Mouse (Mus musculus): ENCODE measurements around the gene Zbtb7b. TPM values are rescaled to one million over a fixed set of nuclear protein-coding genes. Genes with fewer than 3 reads are reported as not detected.

The Zbtb7b gene
- total and polyA plus RNA-seq, 3 experiments: 11.9 to 34.2 (median 27.6) TPM

DNA sequence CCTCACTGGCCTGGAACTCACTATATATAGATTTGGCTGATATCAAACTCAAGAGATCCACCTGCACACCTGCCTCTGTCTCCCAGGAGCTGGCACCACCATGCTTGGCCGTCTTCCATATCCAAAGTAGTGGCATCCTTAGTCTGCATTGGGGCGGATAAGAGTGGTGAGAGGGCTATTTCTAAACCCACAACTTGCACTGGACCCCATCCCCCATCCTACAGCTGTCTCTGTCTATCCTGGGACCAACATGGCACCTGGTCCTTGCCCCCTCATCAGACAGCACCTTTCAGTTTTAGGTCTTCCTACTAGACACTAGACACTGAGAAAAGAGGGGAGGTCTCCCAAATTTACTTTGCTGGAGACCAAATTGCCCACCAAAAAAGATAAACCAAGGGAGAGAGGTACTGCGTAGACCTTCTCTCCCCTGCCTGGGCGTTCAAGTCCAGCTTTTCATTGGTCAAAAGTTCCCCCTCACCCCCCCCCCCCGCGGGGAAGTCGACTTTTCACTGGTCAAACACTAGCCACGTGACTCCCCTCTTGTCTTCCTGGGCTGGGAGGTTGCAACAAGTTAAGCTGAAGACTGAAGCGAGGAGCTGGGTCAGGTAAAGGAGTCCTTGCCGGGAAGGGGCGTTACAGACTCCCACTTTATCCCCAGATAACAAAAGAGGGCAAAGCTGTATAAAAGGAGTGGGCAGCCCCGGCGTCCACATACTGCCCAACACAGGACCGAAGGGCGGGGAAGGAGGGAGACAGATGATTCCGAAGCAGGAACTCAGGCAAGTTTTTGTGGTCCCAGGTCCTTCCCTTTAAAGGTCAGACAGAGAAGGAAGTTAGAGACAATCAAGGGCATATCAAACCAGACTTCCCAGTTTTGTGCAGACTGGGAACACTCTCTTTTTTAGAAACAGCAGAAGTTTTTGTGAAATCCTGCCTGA lies 41.9 kb upstream of the Zbtb7b start, which contains the start of gene Pbxip1:
TSS of gene Pbxip1 (plus strand) at position 531 of the 938 bp plus-strand sequence.
- peak; percentile 75 for TF ChIP-seq CHD2 (IDR thresholded peaks at IDR 0.05; ENCODE audit: low read length)
- peak; percentile 71; the same call in 1 of the 2 replicates for TF ChIP-seq ELF1 (IDR thresholded peaks at IDR 0.05; ENCODE audit: low read depth, low read length)
- no peak; the same call in 1 of the 2 replicates for TF ChIP-seq HCFC1 (IDR thresholded peaks at IDR 0.05; ENCODE audit: low read depth, low read length)
- TF ChIP-seq NELFE (IDR thresholded peaks at IDR 0.05; ENCODE audit: low read depth, low read length): peak; percentile 62
- TF ChIP-seq USF2 (conservative IDR thresholded peaks at IDR 0.05; ENCODE audit: low read depth, low read length): peak; percentile 88
- TF ChIP-seq BHLHE40 (IDR thresholded peaks at IDR 0.05; ENCODE audit: low read depth, low read length): peak; percentile 58; the same call in 1 of the 2 replicates
- peak; percentile 77 for TF ChIP-seq MXI1 (IDR thresholded peaks at IDR 0.05; ENCODE audit: low read depth, low read length)
- TF ChIP-seq TCF12 (IDR thresholded peaks at IDR 0.05; ENCODE audit: low read depth, low read length): peak; percentile 52
- peak; percentile 61; the same call in 1 of the 2 replicates for TF ChIP-seq POLR2AphosphoS2 (IDR thresholded peaks at IDR 0.05; ENCODE audit: low read depth, low read length)
- no peak for TF ChIP-seq KAT2A (IDR thresholded peaks at IDR 0.05; ENCODE audit: insufficient replicate concordance, low read length)
- TF ChIP-seq TBP (conservative IDR thresholded peaks at IDR 0.05; ENCODE audit: low read depth, low read length): peak; percentile 51; the same call in 1 of the 2 replicates
- peak; percentile 93 for TF ChIP-seq USF1 (IDR thresholded peaks at IDR 0.05; ENCODE audit: low read depth, low read length)
- peak; percentile 77 for TF ChIP-seq SIN3A (IDR thresholded peaks at IDR 0.05; ENCODE audit: low read length)
- peak; percentile 92 for TF ChIP-seq MAX (IDR thresholded peaks at IDR 0.05; ENCODE audit: low read length)
- TF ChIP-seq UBTF (IDR thresholded peaks at IDR 0.05; ENCODE audit: low read depth, low read length): no peak
- no peak for TF ChIP-seq GABPA (IDR thresholded peaks at IDR 0.05; ENCODE audit: insufficient replicate concordance, low read depth, low read length)
- peak; percentile 78 for TF ChIP-seq POLR2A (IDR thresholded peaks at IDR 0.05; ENCODE audit: low read depth, low read length)
- TF ChIP-seq CHD1 (IDR thresholded peaks at IDR 0.05; ENCODE audit: low read depth, low read length): peak; percentile 84; the same call in 1 of the 2 replicates
- TF ChIP-seq SMC3 (IDR thresholded peaks at IDR 0.05; ENCODE audit: low read depth, low read length): no peak
- TF ChIP-seq MAZ (IDR thresholded peaks at IDR 0.05; ENCODE audit: low read depth, low read length): peak; percentile 71; the same call in 1 of the 2 replicates
- TF ChIP-seq ZMIZ1 (IDR thresholded peaks at IDR 0.05; ENCODE audit: low read depth, low read length): peak; percentile 55; the same call in 1 of the 2 replicates
- peaks cover 9% of the 10 kb centered on the region for H3K79me2 ChIP-seq (replicated peaks; ENCODE audit: control insufficient read depth, extremely low read depth, insufficient read depth, poor library complexity, severe bottlenecking)
- H3K36me3 ChIP-seq (replicated peaks in 1 of 2; ENCODE audit: control insufficient read depth in 1 of 2, insufficient read depth in 1 of 2, low read length in 1 of 2): peaks cover 38 to 65% of the 10 kb centered on the region in 2 experiments
- H3K9me3 ChIP-seq (replicated peaks; ENCODE audit: low read length): no peaks in the 10 kb centered on the region
- no peaks in the 10 kb centered on the region for H3K27me3 ChIP-seq (replicated peaks)
- H3K9ac ChIP-seq (ENCODE audit: insufficient read depth, low read depth): peak within 1 kb of the TSS; percentile 93
- in situ Hi-C loops (cut with MboI; ENCODE audit: low pct_ligation_motif_present, low pct_unique_long_range_greater_than_20kb, low sequenced_read_pairs) (no loop called here), dilution Hi-C loops (cut with MboI; ENCODE audit: extremely low pct_ligation_motif_present, extremely low pct_unique_long_range_greater_than_20kb, low sequenced_read_pairs) (no loop called here)
- DNase-seq (ENCODE audit: extremely low read depth): peak; percentile 87
- H3K4me2 ChIP-seq (ENCODE audit: insufficient read depth, low read depth, poor library complexity, severe bottlenecking): peak within 1 kb of the TSS; percentile 96
- H3K4me1 ChIP-seq (ENCODE audit: control insufficient read depth in 1 of 2, insufficient read depth in 2 of 2): peaks cover 9 to 33% of the 10 kb centered on the region in 2 experiments
- H3K4me3 ChIP-seq (replicated peaks in 1 of 3; ENCODE audit: low read depth in 2 of 3, low read length in 2 of 3, poor library complexity in 1 of 3): peak within 1 kb of the TSS; percentile 65 to 88 (median 77)
- peak within 1 kb of the TSS; percentile 53 for H3K27ac ChIP-seq (ENCODE audit: insufficient read depth, low read depth)
